Mouse (Mus musculus) brain, adult 2 months (tissue): Measurements from ENCODE around the gene Nsmce1.
A peak's percentile ranks its signal among the peaks of the same experiment; 100 is the strongest.

ENCODE experiments used
- DNase-seq: peaks from one replicate; pipeline ENCODE4 v3.0.0; 2011; ENCODE audit warnings: low read depth, low spot score

The Nsmce1 gene

DNA sequence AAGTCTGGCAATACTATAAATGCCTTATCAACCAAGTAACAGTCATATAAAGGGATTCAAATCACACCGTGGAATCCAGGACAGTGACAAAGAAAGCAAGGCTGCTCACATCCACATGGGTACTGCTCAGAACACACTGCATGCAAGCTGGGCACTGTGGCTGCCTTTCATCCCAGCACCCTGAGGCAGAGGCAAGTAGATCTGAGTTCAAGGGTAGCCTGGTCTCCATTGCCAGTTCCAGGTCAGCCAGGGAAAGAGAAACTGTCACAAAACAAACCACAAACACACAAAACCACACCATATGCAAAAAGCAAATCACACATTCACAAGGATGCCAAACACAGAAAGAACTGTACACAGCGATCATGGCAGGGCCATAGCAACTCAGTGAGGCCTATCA, 1.8 kb downstream of the Nsmce1 start:
- DNase-seq: no peak

DNA sequence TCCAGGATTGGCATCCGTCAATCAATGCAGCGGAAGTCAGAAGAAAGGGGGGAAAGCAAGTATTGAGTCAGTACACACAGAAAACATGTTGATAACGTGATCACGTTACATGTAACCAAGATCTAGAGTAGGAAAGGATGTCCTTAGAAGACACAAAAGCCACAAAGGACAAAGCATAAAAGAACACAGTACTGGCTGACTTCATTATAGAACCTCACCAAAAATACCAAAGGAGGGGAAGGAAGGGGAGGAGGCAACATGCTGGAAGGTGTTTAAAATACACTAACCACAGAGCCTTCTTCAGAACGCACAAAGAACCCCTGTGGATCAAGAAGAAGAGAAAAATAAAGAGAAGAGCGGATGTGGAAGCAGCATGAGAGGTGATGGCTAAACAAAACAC, 2.7 kb downstream of the Nsmce1 start:
- DNase-seq: no peak

DNA sequence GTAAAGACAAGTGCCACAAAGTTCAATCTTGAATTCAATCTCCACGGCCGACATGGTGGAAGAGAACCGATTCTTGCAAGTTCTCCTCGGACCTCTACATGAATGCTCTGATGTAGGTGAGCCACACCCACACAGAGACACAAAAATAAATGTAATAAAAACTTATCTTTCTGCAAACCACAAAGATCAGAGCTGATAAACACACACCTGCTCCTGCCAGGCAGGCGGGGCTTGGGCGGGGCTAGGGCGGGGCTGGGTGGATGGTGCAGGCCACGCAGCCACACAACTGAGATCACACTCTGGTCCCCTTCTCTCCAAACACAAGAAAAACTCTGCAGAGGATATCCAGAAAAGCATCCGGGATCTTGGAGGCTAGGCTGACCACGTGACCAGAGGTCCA, 4.3 kb downstream of the Nsmce1 start:
- DNase-seq: no peak

DNA sequence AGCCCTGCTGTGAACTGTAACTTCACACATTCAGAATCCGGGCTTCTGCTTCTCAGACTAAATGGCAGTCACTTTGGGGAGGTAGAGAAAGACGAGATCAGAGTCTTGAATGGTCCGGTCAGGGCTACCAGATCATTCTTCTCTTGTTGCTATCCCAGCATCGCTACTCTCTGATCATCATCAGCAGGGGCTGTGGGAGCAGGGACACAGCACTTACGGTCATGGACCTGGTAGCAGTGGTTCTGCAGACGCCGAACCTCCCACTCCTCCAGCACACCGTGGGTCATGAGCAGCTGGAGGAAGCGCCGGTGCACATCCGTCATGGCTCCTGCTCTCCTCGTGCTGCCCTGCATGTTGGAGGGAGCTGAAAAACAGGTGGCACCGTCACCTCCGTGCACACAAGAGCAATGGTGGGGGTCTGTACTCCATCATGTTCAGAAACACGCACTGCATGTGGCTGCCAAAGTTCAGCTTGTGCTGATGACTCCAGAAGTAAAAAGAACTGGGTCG, 5.2 kb downstream of the Nsmce1 start:
- DNase-seq: no peak

DNA sequence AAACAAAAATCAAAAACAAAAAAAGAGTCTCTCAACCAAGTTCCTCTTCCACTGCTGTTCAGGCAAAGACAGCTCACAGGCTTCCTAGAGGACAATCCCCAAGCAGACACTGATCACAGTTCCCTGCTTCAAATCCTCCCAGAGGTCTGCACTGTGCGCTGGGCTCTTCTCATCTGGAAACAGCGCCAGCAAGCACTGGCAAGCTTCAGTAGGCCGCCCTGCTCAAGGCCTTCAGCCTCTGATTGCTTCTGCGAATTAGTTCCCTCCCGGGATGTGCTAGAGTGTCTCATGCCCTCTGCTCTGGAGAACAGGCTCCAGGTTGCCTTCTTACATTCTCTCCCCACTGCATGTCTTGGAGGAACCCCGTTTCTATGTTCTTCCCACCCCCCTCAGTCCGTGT, 6.6 kb downstream of the Nsmce1 start:
- no peak for DNase-seq

- no peak for DNase-seq
Measured at GRCm38 (mm10) chr7:125482886-125483285, 8.5 kb downstream of the Nsmce1 start.

- no peak for DNase-seq
Measured at GRCm38 (mm10) chr7:125482339-125482738, 9.1 kb downstream of the Nsmce1 start.

DNA sequence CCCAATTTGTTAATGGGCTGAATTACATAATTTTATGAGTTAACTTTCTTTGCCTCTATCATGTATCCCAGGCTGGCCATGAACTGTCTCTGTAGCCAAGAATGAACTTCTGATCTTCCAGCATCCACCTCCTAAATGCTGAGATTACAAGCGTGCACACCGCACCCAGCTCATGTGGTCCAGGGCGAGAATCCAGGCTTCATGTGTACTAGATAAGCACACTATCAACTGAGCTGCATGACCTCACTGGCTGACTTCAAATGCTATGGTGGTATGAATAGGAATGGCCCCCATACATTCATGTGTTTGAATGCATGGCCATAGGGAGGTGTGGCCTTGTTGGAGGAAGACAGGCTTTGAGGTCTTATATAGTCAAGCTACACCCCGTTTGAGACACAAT, 10.9 kb downstream of the Nsmce1 start:
- no peak for DNase-seq

DNA sequence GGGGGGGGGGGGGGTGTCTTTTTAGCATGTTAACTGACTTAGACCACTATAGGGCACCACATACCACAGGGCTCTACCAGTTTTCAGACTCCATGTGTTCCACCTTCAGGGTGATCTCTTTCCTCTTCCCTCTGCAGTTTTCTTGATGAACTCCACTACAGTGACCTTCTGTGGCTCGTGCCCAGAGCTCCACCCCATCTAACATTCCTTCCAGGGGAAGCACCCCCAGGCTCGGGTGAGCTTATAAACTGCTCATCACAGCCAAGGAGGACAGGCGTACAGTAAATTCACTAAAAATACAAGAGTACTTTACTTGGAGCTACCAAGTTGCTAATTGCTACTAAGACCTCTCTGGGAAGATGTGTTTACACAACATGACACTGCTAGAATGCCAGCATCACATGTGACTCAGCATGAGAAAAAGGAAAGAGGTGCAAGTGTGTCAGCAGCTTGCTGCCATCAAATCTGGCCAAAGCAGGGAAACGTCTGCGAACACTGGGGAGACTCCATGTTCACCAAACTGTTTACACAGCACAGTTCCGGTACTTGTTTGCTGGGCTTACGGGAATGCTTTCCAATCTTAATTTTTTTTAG, 12.9 kb downstream of the Nsmce1 start:
- peak; percentile 35 for DNase-seq

- DNase-seq: peak; percentile 9
Measured at GRCm38 (mm10) chr7:125475601-125476251, 15.7 kb downstream of the Nsmce1 start.

DNA sequence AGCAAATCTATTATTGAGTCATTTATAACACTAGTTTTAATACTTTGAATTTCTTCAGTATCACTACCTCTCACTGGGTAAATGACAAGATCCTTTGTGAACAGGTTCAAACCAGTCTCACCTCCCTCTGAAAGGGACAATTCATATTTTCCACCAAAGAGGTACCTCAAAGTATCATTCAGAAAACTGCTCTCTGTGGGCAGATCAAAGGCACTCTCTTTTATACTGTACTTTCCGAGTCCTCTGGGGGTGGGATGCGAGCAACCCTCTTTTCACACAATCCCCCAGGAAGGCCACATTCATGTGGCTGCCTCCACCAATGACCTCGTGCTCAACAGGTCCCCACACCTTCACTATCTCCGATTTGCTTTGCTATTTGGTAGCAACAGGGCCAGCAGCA, 16.9 kb downstream of the Nsmce1 start:
- no peak for DNase-seq

DNA sequence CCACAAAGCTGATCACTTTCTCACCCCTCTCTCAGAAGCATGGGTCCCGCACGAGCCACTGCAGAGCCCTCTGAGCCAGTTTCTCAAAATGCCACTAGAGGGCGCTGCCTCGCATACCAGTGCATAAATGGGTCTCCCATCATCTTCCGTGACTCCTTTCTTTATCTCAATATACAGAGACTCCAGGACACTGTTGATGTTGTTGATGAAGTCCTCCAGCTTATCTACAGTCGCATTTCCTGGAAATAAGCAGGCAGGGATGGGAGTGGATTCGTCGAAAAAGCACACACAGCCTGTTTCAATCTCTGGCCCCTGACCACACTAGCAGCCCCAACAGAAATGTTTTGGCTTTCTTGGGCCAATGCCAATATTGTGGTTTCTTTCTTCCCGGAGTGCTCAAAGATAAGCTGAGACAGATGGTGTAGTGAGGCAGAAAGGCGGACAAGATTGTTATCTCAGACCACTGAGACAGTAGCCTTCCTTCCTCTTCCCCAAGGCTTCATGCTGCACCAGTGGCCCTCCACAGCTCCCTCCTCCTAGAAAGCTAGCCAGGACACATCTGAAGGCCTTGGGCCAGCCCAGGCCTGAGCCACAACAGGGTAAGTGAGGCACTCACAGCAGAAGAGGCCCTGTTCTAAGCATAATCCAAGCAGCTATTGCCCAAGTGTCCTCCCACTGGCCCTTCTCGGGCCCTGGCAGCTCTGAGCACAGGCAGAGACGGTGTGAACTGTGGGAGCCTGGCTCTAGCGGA, 19.2 kb downstream of the Nsmce1 start:
- peak; percentile 89 for DNase-seq

- DNase-seq: no peak
Measured at GRCm38 (mm10) chr7:125470901-125471300, 20.5 kb downstream of the Nsmce1 start.

DNA sequence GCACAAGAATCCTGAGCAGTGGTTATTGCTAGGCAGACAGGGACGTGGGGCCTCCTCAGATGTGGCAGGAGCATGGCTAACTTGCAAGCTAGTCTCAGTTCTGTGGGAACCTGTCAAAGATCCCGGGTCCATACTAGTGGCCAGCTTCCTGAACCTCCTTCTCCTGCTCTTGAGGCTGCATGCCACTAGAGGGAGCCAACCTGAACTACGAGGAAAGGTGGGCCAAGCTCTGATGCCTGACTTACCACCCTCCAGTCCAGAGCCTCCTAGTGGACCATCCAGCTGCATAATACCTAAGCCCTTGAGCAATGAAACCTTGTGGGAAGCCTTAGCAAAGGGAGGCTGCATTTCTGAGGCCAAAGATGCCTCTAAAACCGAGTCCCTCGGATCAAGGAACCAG, 21.5 kb downstream of the Nsmce1 start:
- DNase-seq: peak; percentile 89

DNA sequence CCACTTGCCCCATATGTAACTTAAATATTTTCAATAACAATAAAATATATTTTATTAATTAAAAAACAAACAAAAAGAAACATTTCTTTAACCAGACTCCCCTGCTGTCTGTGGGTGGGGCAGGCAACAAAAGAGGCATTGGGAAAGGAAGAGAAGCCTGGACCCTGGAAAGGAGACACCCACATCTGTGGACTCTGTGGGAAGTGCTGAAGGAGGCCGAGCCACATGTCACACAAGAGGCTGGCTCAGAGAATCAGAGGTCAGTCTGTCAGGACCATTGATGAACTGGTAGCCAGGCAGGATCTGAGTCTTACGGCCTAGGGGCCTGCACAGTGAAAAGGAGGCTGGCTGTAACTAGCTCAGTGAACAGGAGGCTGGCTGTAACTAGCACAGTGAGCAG, 29.2 kb downstream of the Nsmce1 start:
- no peak for DNase-seq

DNA sequence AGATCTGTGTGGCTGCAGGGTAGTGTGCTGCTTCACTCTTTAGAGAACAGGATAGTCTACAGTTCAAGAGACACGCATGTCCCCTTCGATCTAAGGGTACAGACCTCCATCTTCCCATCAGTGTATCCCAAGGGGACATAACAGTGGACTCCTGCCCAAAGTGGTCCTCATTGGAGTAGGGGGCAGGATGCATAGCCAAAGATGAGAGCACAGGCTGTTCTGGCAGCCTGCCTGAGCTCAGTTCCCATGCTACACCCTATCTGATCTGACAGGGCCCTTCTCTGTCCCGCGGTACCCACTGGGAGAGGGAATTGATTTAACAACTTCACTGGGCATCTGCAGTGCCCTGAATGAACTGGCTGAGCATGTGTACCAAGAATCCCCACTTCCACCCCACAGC, 37.7 kb downstream of the Nsmce1 start:
- no peak for DNase-seq

DNA sequence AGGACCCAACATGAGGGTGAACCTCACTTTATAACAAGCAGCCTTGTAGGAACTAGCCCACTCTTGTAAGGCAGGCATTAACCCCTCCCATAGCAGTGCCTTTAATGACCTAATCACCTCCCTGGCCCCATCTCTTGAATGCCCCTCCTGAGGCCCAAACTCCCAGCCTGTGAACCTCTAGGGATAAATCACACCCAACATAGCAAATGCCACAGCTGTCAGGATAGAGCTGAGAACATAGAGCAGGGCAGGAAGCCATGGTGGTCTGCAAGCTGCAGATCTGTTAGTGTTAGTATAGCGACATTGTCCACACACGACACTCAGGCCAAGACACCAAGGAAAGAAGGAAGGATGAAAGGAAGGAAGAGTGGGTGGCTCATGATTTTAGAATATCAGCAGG, 40.3 kb downstream of the Nsmce1 start:
- no peak for DNase-seq

- no peak for DNase-seq
Measured at GRCm38 (mm10) chr7:125450678-125451077, 40.7 kb downstream of the Nsmce1 start.

- DNase-seq: peak; percentile 98
Measured at GRCm38 (mm10) chr7:125444464-125445401, 46.7 kb downstream of the Nsmce1 start, which contains the start of gene Kdm8. Kdm8 (plus strand) TSS chr7:125444676.

DNA sequence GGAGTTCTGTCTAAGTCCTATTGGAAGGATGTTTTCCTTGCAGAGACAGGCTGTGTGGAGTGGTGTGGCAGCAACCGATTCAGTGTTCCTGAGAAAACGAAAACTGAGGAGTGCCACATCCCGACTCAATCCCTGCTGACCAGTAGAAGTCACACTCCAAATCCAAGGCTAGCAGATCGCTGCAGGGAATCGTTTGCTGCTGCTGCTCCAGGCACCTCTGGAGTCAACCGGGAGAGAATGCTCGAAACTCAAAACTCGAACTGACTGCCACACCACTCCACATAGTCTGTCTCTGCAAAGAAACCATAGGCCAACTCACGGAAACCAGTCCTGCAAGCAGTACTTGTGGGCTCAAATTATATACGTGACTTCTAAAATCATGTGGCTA, 47.3 kb downstream of the Nsmce1 start:
- DNase-seq: no peak

DNA sequence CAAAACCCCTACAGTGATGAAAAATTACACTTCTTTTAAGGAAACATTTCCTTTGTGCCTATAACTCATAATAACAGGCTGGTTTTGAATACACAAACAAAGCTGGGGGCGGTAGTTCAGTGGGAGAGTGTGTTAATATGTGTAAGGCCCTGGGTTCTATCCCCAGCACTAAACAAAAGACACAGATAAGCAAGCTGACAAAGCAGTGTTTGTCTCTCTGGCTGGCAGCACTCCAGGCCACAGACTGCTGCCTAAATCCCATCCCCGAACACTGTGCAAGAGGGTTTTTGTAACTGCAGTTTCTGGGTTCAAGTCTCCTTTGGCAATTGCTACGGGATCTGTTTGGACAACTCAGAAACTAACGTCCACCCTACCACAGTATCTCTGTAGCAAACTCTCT, 49.1 kb downstream of the Nsmce1 start:
- DNase-seq: peak; percentile 13
